Mouse (Mus musculus): ENCODE results near the gene Runx2. TPM values are rescaled to one million over a fixed set of nuclear protein-coding genes. Genes with fewer than 3 reads are reported as not detected.

Runx2 gene
- polyA plus RNA-seq, 1 experiment from 2014 or later: 0.25 TPM

- Histone ChIP-seq H3K9ac (ENCODE audit: low read length) (peak overlapping the region; percentile 60; the same call in 1 of the 2 replicates), H3K27me3 (ENCODE audit: control insufficient read depth, insufficient read depth, low read length) (peaks cover 40% of the 10 kb centered on the region)
Observed at GRCm38 (mm10) chr17:44733544-44734310, 80.9 kb downstream of the Runx2 start.

GRCm38 (mm10) chr17:44728464-44728863 is 86.1 kb downstream of the Runx2 start:
- WGBS: 34% methylated on average over 2 of the region's 2 CpGs
- ATAC-seq (replicated peaks; ENCODE audit: extremely low read depth, insufficient read depth, low FRiP score): no peak

More at GRCm38 (mm10) chr17:44733544-44734310, 80.9 kb downstream of the Runx2 start:
- Histone ChIP-seq H3K4me3 (ENCODE audit: low read length) (peak overlapping the region; percentile 75), H3K36me3 (ENCODE audit: control insufficient read depth, insufficient read depth) (no peaks in the 10 kb centered on the region), H3K9me3 (replicated peaks; ENCODE audit: control insufficient read depth, low read length) (no peaks in the 10 kb centered on the region), H3K27ac (ENCODE audit: low read length) (no peak overlapping the region), H3K4me1 (ENCODE audit: control insufficient read depth, insufficient read depth, low read length) (peaks cover 22% of the 10 kb centered on the region), H3K4me2 (ENCODE audit: low read depth, low read length) (peak overlapping the region; percentile 88)
- 7% methylated on average over 23 of the region's 23 CpGs for WGBS
- no peak for ATAC-seq (replicated peaks; ENCODE audit: extremely low read depth, insufficient read depth, low FRiP score)

GRCm38 (mm10) chr17:44727675-44728074 is 86.9 kb downstream of the Runx2 start:
- H3K9me3 ChIP-seq (replicated peaks; ENCODE audit: control insufficient read depth, low read length): no peaks in the 10 kb centered on the region
- H3K27me3 ChIP-seq (ENCODE audit: control insufficient read depth, insufficient read depth, low read length): peaks cover 10% of the 10 kb centered on the region
- H3K36me3 ChIP-seq (ENCODE audit: control insufficient read depth, insufficient read depth): no peaks in the 10 kb centered on the region
- no peak overlapping the region for H3K27ac ChIP-seq (ENCODE audit: low read length)
- no peak for ATAC-seq (replicated peaks; ENCODE audit: extremely low read depth, insufficient read depth, low FRiP score)
- H3K4me2 ChIP-seq (ENCODE audit: low read depth, low read length): no peak overlapping the region
- no peak overlapping the region for H3K4me3 ChIP-seq (ENCODE audit: low read length)
- H3K9ac ChIP-seq (ENCODE audit: low read length): no peak overlapping the region
- no peaks in the 10 kb centered on the region for H3K4me1 ChIP-seq (ENCODE audit: control insufficient read depth, insufficient read depth, low read length)

More at GRCm38 (mm10) chr17:44728464-44728863, 86.1 kb downstream of the Runx2 start:
- H3K4me3 ChIP-seq (ENCODE audit: low read length): no peak overlapping the region
- H3K4me1 ChIP-seq (ENCODE audit: control insufficient read depth, insufficient read depth, low read length): no peaks in the 10 kb centered on the region
- H3K4me2 ChIP-seq (ENCODE audit: low read depth, low read length): no peak overlapping the region
- no peak overlapping the region for H3K27ac ChIP-seq (ENCODE audit: low read length)
- H3K36me3 ChIP-seq (ENCODE audit: control insufficient read depth, insufficient read depth): no peaks in the 10 kb centered on the region
- H3K27me3 ChIP-seq (ENCODE audit: control insufficient read depth, insufficient read depth, low read length): peaks cover 11% of the 10 kb centered on the region
- H3K9me3 ChIP-seq (replicated peaks; ENCODE audit: control insufficient read depth, low read length): no peaks in the 10 kb centered on the region
- no peak overlapping the region for H3K9ac ChIP-seq (ENCODE audit: low read length)

- peaks cover 3% of the 10 kb centered on the region; the same call in 1 of the 2 replicates for H3K27me3 ChIP-seq (ENCODE audit: control insufficient read depth, insufficient read depth, low read length)
- H3K4me1 ChIP-seq (ENCODE audit: control insufficient read depth, insufficient read depth, low read length): no peaks in the 10 kb centered on the region
- H3K4me2 ChIP-seq (ENCODE audit: low read depth, low read length): no peak overlapping the region
- no peaks in the 10 kb centered on the region for H3K36me3 ChIP-seq (ENCODE audit: control insufficient read depth, insufficient read depth)
- no peaks in the 10 kb centered on the region for H3K9me3 ChIP-seq (replicated peaks; ENCODE audit: control insufficient read depth, low read length)
- no peak overlapping the region for H3K27ac ChIP-seq (ENCODE audit: low read length)
- no peak overlapping the region for H3K9ac ChIP-seq (ENCODE audit: low read length)
- WGBS: 74% methylated on average over 16 of the region's 16 CpGs
- ATAC-seq (replicated peaks; ENCODE audit: extremely low read depth, insufficient read depth, low FRiP score): no peak
- no peak overlapping the region for H3K4me3 ChIP-seq (ENCODE audit: low read length)
Observed at GRCm38 (mm10) chr17:44724805-44725480, 89.7 kb downstream of the Runx2 start.

GRCm38 (mm10) chr17:44724255-44724654 is 90.3 kb downstream of the Runx2 start:
- Histone ChIP-seq H3K27ac (ENCODE audit: low read length) (no peak overlapping the region), H3K4me3 (ENCODE audit: low read length) (no peak overlapping the region), H3K27me3 (ENCODE audit: control insufficient read depth, insufficient read depth, low read length) (peaks cover 3% of the 10 kb centered on the region; the same call in 1 of the 2 replicates), H3K36me3 (ENCODE audit: control insufficient read depth, insufficient read depth) (no peaks in the 10 kb centered on the region), H3K9ac (ENCODE audit: low read length) (no peak overlapping the region), H3K4me1 (ENCODE audit: control insufficient read depth, insufficient read depth, low read length) (no peaks in the 10 kb centered on the region), H3K9me3 (replicated peaks; ENCODE audit: control insufficient read depth, low read length) (no peaks in the 10 kb centered on the region), H3K4me2 (ENCODE audit: low read depth, low read length) (no peak overlapping the region)
- 78% methylated on average over 11 of the region's 11 CpGs for WGBS
- ATAC-seq (replicated peaks; ENCODE audit: extremely low read depth, insufficient read depth, low FRiP score): no peak

GRCm38 (mm10) chr17:44722103-44722792 is 92.3 kb downstream of the Runx2 start:
- no peaks in the 10 kb centered on the region for H3K36me3 ChIP-seq (ENCODE audit: control insufficient read depth, insufficient read depth)
- no peak overlapping the region for H3K4me3 ChIP-seq (ENCODE audit: low read length)
- no peak overlapping the region for H3K9ac ChIP-seq (ENCODE audit: low read length)
- H3K4me1 ChIP-seq (ENCODE audit: control insufficient read depth, insufficient read depth, low read length): no peaks in the 10 kb centered on the region
- H3K27me3 ChIP-seq (ENCODE audit: control insufficient read depth, insufficient read depth, low read length): 0 out of 2 replicates have a peak, but pooled peaks cover 3% of the 10 kb centered on the region
- no peak overlapping the region for H3K27ac ChIP-seq (ENCODE audit: low read length)
- no peak for ATAC-seq (replicated peaks; ENCODE audit: extremely low read depth, insufficient read depth, low FRiP score)
- H3K4me2 ChIP-seq (ENCODE audit: low read depth, low read length): no peak overlapping the region
- H3K9me3 ChIP-seq (replicated peaks; ENCODE audit: control insufficient read depth, low read length): no peaks in the 10 kb centered on the region
- WGBS: 49% methylated on average over 8 of the region's 8 CpGs

GRCm38 (mm10) chr17:44718591-44718990 is 96.0 kb downstream of the Runx2 start:
- Histone ChIP-seq H3K9me3 (replicated peaks; ENCODE audit: control insufficient read depth, low read length) (no peaks in the 10 kb centered on the region), H3K4me1 (ENCODE audit: control insufficient read depth, insufficient read depth, low read length) (no peaks in the 10 kb centered on the region), H3K27me3 (ENCODE audit: control insufficient read depth, insufficient read depth, low read length) (no peaks in the 10 kb centered on the region), H3K4me2 (ENCODE audit: low read depth, low read length) (no peak overlapping the region), H3K9ac (ENCODE audit: low read length) (no peak overlapping the region), H3K4me3 (ENCODE audit: low read length) (no peak overlapping the region), H3K27ac (ENCODE audit: low read length) (no peak overlapping the region), H3K36me3 (ENCODE audit: control insufficient read depth, insufficient read depth) (no peaks in the 10 kb centered on the region)
- ATAC-seq (replicated peaks; ENCODE audit: extremely low read depth, insufficient read depth, low FRiP score): no peak
- 57% methylated on average over 6 of the region's 6 CpGs for WGBS

GRCm38 (mm10) chr17:44718036-44718435 is 96.6 kb downstream of the Runx2 start:
- no peak for ATAC-seq (replicated peaks; ENCODE audit: extremely low read depth, insufficient read depth, low FRiP score)
- Histone ChIP-seq H3K4me1 (ENCODE audit: control insufficient read depth, insufficient read depth, low read length) (no peaks in the 10 kb centered on the region), H3K9ac (ENCODE audit: low read length) (no peak overlapping the region), H3K4me3 (ENCODE audit: low read length) (no peak overlapping the region), H3K36me3 (ENCODE audit: control insufficient read depth, insufficient read depth) (no peaks in the 10 kb centered on the region), H3K9me3 (replicated peaks; ENCODE audit: control insufficient read depth, low read length) (no peaks in the 10 kb centered on the region), H3K4me2 (ENCODE audit: low read depth, low read length) (no peak overlapping the region), H3K27ac (ENCODE audit: low read length) (no peak overlapping the region), H3K27me3 (ENCODE audit: control insufficient read depth, insufficient read depth, low read length) (no peaks in the 10 kb centered on the region)
- WGBS: 37% methylated on average over 6 of the region's 6 CpGs

- ATAC-seq (replicated peaks; ENCODE audit: extremely low read depth, insufficient read depth, low FRiP score): no peak
- Histone ChIP-seq H3K36me3 (ENCODE audit: control insufficient read depth, insufficient read depth) (no peaks in the 10 kb centered on the region), H3K4me2 (ENCODE audit: low read depth, low read length) (no peak overlapping the region), H3K4me1 (ENCODE audit: control insufficient read depth, insufficient read depth, low read length) (peaks cover 10% of the 10 kb centered on the region), H3K27ac (ENCODE audit: low read length) (no peak overlapping the region), H3K27me3 (ENCODE audit: control insufficient read depth, insufficient read depth, low read length) (no peaks in the 10 kb centered on the region), H3K9ac (ENCODE audit: low read length) (no peak overlapping the region), H3K9me3 (replicated peaks; ENCODE audit: control insufficient read depth, low read length) (no peaks in the 10 kb centered on the region), H3K4me3 (ENCODE audit: low read length) (no peak overlapping the region)
- 78% methylated on average over 4 of the region's 4 CpGs for WGBS
Observed at GRCm38 (mm10) chr17:44714116-44714515, 100.5 kb downstream of the Runx2 start.
